Mouse (Mus musculus) testis, postnatal 10 days (tissue): ENCODE measurements around the gene Lrrk1.

Source experiments
- DNase-seq: peaks from one replicate; pipeline ENCODE4 v3.0.0; 2021; ENCODE audit warnings: low spot score

Lrrk1 gene

GRCm38 (mm10) chr7:66297656-66298021 is 90.5 kb downstream of the Lrrk1 start:
- no peak for DNase-seq

GRCm38 (mm10) chr7:66296921-66297655 is 91.1 kb downstream of the Lrrk1 start:
- peak; percentile 56 for DNase-seq

GRCm38 (mm10) chr7:66292552-66293376 is 95.4 kb downstream of the Lrrk1 start:
- DNase-seq, result no peak

DNA sequence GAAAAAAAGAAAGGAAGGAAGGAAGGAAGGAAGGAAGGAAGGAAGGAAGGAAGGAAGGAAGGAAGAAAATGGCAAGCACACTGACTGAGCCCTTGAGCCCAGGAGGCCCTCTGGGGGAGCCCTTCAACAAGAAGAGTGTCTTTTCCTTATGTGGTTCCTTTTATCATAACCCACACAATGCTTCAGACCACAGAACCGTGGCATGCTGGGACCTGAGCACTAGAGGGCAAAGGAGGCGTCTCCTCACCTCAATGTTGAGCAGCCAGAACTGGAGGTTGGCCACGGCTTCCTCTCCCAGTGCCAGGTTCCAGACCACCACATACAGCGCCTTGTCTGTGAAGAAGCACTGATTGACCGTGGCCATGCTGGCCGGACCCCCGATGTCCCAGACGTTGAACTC is 96.1 kb downstream of the Lrrk1 start:
- DNase-seq, result no peak

DNA sequence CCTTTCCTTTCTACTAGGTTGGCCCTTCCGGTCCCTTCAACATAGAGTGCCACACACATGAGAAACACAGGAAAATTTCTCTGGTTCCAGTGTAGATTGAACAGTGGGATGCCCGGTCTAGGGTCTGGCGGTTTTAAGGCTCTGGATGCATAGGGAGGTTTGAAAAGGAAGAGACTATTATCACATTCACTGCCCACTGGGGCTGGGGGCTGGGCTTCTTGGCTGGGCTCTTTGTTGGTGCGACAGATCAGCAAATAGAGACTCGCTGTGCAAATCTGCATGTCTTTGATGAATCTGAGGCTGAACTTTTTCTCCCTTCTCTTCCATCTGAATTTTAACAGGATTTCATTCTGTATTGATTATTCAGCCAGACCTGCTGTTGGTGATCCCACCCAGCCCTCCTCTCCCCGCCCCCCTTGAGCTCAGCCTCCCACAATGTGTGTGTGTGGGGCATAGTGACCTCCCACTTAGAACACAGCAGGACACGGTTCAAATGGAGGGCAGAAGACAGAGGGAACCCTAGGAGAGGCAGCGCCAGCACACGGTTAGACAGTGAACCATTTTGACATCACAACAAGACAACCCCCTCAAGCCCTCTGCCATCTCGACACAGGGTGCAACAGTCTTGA is 105.1 kb downstream of the Lrrk1 start:
- no peak for DNase-seq

DNA sequence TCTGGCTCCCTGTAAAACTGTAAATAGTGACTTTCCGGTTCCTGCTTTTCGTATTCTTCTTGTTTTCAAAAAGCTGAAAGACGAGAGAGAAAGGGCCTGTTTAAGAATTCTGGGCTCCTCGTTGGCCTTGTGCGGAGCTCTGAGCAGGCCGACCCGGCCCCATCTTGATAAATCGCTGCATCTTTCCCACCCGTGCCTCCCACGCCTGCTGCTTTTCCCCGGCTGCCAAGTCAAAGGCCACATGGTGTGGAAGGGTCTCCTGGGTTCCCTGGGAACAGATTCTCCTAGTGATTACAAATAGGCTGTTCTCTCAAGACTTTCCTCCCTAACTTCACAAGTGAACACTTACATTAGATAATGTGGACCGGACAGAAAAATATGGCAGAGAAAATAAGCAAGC is 105.9 kb downstream of the Lrrk1 start:
- DNase-seq, result no peak

DNA sequence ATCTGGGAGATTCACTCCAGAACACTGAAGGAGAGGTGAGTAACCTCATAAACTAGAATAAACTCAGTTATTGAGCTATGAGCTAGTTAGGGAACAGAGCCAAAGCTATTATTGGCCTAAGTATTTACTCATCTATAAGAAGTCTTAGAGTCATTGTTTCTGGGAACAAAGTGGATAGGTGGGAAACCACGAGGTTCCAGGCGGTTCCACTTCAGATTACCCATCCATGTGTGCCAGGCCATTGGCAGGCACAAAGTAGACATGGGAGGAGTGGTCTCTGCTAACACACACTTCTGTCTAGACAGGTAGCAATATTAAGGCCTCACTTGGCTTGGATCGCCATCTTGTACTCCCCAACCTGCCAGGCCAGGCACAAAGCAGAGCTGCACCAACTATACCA is 110.1 kb downstream of the Lrrk1 start:
- no peak for DNase-seq

GRCm38 (mm10) chr7:66273494-66273893 is 114.7 kb downstream of the Lrrk1 start:
- no peak for DNase-seq

- DNase-seq, result no peak
These were observed 116.9 kb downstream of the Lrrk1 start for GRCm38 (mm10) chr7:66271226-66271625.

GRCm38 (mm10) chr7:66266942-66267850 is 121.0 kb downstream of the Lrrk1 start:
- DNase-seq, result no peak

DNA sequence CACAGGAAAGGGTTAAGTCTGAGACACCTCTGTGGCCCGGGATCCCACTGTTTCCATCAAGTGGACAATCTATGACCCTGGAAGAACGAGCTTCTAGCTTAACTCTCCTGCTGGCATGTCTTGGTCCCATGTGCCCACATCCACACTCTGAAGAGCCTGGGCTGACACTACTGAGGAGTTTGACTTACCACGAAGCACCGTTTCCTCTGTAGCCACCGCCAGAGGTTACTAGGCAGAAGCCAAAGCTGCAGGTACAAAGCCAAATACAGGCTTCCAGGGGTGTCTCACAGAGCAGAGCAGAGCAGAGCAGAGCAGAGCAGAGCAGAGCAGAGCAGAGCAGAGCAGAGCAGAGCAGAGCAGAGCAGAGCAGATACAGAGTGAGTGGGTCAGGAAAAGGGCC is 124.7 kb downstream of the Lrrk1 start:
- DNase-seq, result no peak

- no peak for DNase-seq
These were observed 125.5 kb downstream of the Lrrk1 start for GRCm38 (mm10) chr7:66262570-66263156.

DNA sequence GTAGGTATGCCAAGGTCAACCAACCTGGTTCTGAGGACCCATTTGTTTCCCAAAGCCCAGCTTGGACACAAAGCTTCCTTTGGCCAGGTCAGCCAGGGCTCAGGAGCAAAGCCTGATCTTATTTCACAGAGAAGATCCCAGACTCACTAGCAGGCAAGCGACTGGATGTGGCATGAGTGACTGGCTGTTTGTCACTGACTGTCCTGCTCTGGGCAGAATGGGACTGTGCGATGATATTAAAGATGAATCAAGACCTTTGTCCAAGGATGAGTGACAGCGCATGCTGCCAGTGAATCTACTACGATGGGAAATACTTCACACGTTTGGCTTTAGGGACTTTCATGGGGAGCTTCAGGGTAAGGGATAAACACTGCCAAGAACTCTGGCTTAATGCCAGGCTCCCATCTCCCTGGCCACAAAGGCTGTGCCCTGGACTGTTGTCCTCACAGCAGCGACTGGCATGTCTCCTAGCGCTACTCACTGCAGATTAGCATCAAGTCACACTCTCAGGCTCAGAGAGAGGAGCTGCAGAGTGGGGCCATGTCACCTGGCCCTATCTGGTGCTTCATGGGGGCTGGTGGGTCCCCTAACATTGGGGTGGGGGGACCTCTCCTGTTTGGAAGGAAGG is 127.3 kb downstream of the Lrrk1 start:
- peak; percentile 38 for DNase-seq

DNA sequence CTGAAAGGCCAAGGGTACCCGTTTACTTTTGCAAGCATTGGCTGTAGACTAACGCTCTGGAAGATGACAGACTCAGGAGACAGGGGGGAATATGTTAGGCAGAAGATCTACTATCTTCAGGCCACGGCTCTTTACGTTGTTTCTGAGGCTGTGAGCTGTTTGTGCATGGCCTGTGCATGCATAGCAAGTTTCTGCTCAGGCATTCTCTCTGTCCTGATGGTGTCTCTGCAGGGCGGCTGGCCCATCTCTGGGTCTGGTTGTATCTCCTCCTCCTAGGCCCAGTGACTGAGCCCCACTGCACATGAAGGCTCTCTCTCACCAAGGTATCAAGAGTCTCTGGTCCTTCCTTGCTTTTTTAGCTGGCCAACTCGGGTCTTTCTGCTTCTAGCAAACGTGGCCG is 127.9 kb downstream of the Lrrk1 start:
- DNase-seq, result peak; percentile 19

- peak; percentile 33 for DNase-seq
These were observed 128.5 kb downstream of the Lrrk1 start for GRCm38 (mm10) chr7:66259436-66260206.

DNA sequence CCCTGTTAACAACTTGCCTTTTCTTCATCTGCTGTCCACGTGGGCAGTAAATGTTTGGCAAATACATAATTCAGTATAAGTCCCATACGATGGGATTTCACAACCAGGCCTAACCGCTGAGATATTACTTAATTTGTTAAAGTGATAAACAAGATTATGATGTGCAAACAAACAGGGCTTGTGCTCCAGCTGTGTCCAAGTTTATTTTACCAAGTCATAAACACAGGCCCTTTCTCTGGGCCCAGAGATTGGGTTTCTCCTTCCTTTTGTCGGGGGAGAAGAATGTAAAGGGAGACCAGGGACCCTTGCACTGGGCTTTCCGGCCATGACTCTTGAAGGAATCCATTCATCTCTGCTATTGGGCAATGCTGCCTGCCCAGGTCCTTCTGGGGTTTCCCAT is 129.2 kb downstream of the Lrrk1 start:
- no peak for DNase-seq

DNA sequence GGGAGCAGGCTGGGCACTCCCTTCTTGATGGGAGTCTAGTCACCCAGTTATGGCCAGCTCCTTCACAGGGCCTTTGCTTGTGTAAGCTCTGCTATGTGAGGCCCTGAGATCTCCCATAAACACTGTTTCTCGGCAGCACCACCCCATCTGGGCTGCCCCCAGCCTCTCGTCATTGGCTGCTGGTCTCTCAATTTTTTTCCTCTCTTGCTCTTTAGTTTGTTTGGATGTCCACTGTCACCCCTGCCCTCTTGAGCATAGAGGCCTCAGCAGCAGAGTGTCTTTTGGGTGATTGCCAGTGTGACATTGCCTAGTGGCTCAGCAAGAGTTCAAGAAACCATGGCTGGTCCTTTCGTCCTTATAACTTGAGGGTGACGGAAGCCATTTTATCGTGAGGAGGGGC is 130.9 kb downstream of the Lrrk1 start:
- peak; percentile 32 for DNase-seq

DNA sequence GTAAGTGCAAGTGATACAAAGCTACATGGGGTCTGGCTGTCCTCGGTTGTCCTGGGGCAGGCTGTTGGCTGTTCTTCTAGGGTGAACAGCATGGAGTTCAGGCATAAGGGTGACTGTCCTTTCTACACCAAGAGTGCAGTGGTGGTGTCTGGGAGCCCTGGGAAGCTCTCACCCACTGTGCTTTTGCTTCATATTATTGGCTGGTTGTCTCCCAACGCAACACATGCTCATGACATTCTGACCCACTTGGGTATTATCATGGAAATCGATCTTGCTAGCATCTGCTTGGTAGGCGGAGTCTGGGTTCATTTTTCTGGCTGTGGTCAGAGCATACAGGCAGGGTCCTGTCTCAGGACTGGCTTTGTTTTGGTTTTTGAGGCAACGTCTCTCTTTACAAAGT is 131.7 kb downstream of the Lrrk1 start:
- peak; percentile 30 for DNase-seq

- DNase-seq, result peak; percentile 35
These were observed 133.2 kb downstream of the Lrrk1 start for GRCm38 (mm10) chr7:66254993-66255392.

- peak; percentile 37 for DNase-seq
These were observed 134.0 kb downstream of the Lrrk1 start for GRCm38 (mm10) chr7:66253975-66254651.
